Mouse (Mus musculus) stomach, embryonic 15.5 days (tissue): ENCODE measurements around the gene Tomt. TPM values are rescaled to one million over a fixed set of nuclear protein-coding genes. Genes with fewer than 3 reads are reported as not detected.

Source experiments
- microRNA-seq: library from miRNA; unstranded; fragments of <30 nt; microRNA quantifications from one replicate; pipeline ENCODE4, GENCODE M21; 2016
- polyA plus RNA-seq: library from polyadenylated mRNA; unstranded; fragments of >200 nt; fragmentation: Nextera tagmentation; extraction: Ambion mirVana; gene quantifications from 2 replicates; pipeline ENCODE4 v1.2.1, GENCODE M21; 2015

The Tomt gene
- polyA plus RNA-seq, 1 experiment from 2014 or later: 0.26 TPM

Small RNAs within 50 kb of the gene (microRNA-seq; reads per million reads assigned to microRNA genes)
- gene Gm22655: not detected

Other genes with a start within 250 kb of the Tomt start
- gene Clpb, start 242.7 kb downstream of the Tomt start, polyA plus RNA-seq: 53.1 and 56.0 TPM in 2 replicates
- gene Phox2a, start 88.0 kb downstream of the Tomt start, polyA plus RNA-seq: 5.2 and 6.0 TPM in 2 replicates
- 39.7 and 49.4 TPM in 2 replicates for gene Inppl1, start 68.1 kb downstream of the Tomt start, polyA plus RNA-seq
- gene Folr2, start 49.2 kb downstream of the Tomt start, polyA plus RNA-seq: 1.7 and 2.0 TPM in 2 replicates
- gene Anapc15, start 42.6 kb downstream of the Tomt start, polyA plus RNA-seq: 56.9 and 68.7 TPM in 2 replicates
- 18.5 and 22.7 TPM in 2 replicates for gene Folr1, start 35.6 kb downstream of the Tomt start, polyA plus RNA-seq
- 147 and 154 TPM in 2 replicates for gene Lamtor1, start 455 bp downstream of the Tomt start, polyA plus RNA-seq
- 8.3 and 9.3 TPM in 2 replicates for gene Lrrc51, start 27.5 kb upstream of the Tomt start, polyA plus RNA-seq
- 56.5 and 72.2 TPM in 2 replicates for gene Numa1, start 27.8 kb upstream of the Tomt start, polyA plus RNA-seq
- gene Il18bp, start 112.3 kb upstream of the Tomt start, polyA plus RNA-seq: 2.3 and 3.1 TPM in 2 replicates
- 25.2 and 26.4 TPM in 2 replicates for gene Rnf121, start 159.1 kb upstream of the Tomt start, polyA plus RNA-seq
- 26.0 TPM in 2 replicates for gene Xndc1, start 159.2 kb upstream of the Tomt start, polyA plus RNA-seq
- gene Xntrpc, start 159.4 kb upstream of the Tomt start, polyA plus RNA-seq: 1.2 and 1.3 TPM in 2 replicates
- not detected in 2 replicates for gene Trpc2, start 176.8 kb upstream of the Tomt start, polyA plus RNA-seq
- 0.48 and 1.2 TPM in 2 replicates for gene Art1, start 195.4 kb upstream of the Tomt start, polyA plus RNA-seq
- gene Art5, start 203.1 kb upstream of the Tomt start, polyA plus RNA-seq: 0.53 and 0.61 TPM in 2 replicates
- not detected in 2 replicates for gene Chrna10, start 210.5 kb upstream of the Tomt start, polyA plus RNA-seq